Mouse (Mus musculus): Measurements from ENCODE around the gene Atpaf1. TPM values are rescaled to one million over a fixed set of nuclear protein-coding genes. Genes with fewer than 3 reads are reported as not detected.

The Atpaf1 gene
- total RNA-seq, 2 experiments from 2014 or later = 39.2 to 42.3 TPM

DNA sequence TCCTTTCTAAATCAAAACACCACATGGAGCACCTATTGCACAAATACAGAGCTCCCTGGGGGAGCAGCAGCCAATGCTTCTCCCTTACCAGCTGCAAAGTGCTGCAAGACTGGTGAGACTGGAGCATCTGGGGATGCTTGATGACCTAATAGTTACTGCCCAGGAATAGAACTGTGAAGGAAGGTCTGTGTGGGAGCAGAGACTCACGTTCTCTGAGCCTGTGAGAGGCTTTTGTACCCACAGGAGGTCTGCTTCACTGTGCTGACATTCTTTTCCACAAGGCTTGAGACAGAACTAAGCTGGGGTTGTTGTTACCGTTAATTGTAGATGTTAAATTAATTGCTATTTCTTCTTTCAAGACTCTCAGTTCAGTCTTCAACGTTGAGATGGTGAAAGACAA, 6.3 kb downstream of the Atpaf1 start:
- peak; percentile 18 to 28 for DNase-seq (ENCODE audit: low spot score in 2 of 2)
- intact Hi-C loops (cut with DNase I) = no loop called here

DNA sequence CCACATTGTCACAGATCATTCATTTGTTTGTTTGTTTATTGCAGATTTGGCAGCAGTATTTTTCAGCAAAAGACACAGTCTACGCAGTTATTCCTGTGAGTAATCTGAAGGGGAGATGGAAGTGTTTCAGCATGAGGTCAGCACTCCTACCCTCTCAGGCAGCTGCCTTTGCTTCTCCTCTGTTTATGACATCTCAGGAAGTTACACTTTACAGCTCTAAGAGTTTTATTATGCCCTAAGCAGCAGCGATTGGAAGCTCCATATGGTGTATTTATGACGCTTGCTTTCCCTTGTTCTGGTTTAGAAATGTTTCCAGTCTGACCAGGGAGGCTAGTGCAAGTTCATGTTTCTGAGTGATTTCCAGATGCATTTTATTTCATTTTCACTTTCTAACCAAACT, 10.7 kb downstream of the Atpaf1 start:
- intact Hi-C loops (cut with DNase I) = no loop called here
- DNase-seq (ENCODE audit: low spot score in 2 of 2) = no peak

DNA sequence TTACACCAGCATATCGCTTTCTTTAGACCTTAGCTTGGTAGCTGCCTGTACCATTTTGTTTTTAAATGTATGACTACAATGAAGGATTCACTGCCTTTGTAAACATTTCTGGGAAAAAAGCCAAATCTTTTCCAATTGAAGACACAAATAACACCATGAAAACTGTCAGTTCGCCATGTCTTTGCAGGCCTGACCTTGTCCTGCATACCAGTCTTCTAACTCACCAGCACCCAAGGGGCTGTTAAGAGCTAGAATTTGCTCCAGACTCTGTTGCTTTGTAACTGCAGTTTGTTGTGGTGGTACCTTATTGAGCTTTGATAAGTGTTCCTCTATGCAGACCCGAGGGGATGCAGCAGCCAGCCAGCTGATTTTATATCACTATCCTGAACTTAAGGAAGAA, 15.4 kb downstream of the Atpaf1 start:
- DNase-seq (ENCODE audit: low spot score in 2 of 2) = no peak

DNA sequence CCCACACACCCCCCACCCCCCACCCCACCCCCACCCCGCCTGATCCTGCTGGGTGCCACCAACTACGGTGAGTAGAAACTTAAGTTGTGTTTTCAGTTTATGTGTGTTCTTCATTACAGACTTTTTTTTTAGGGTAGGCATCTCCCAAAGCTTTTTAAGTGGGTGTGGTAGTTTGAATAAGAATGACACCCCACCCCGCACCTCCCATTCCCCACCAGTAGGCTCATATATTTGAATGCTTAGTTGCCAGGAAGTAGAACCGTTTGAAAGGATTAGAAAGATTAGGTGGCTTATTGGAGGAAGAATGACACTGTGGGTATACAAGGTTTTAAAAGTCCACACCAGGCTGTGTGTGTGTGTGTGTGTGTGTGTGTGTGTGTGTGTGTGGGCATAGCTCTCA, 27.7 kb downstream of the Atpaf1 start:
- no peak for DNase-seq (ENCODE audit: low spot score in 2 of 2)
- intact Hi-C loops (cut with DNase I) = no loop called here

More for the DNA sequence above, 15.4 kb downstream of the Atpaf1 start:
- intact Hi-C loops (cut with DNase I) = no loop called here

GRCm38 (mm10) chr4:115815606-115816005, 31.0 kb downstream of the Atpaf1 start:
- intact Hi-C loops (cut with DNase I) = no loop called here
- DNase-seq (ENCODE audit: low spot score in 2 of 2) = no peak

DNA sequence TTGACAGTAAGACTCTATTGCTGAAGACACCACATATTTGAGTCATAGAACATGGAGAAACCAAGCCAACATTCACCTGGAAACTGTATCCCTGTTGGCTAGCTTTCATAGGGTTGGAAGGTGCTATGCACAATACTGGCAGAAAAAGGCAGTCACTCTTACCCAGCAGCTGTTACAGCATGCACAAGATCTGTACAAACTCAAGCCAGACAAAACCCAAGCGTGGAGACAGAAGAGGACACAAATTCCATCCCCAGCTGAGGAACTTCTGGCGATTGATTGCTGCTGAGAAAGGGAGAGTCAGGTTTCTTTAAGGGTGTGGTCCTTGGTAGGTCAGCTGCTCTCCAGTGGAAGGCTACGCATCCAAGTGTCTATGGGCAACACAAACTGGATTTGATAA, 35.6 kb downstream of the Atpaf1 start:
- intact Hi-C loops (cut with DNase I) = no loop called here
- DNase-seq (ENCODE audit: low spot score in 2 of 2) = no peak

- no peak for DNase-seq (ENCODE audit: low spot score in 2 of 2)
These were observed 36.3 kb downstream of the Atpaf1 start for GRCm38 (mm10) chr4:115820944-115821343.

GRCm38 (mm10) chr4:115821431-115821830, 36.8 kb downstream of the Atpaf1 start:
- intact Hi-C loops (cut with DNase I) = no loop called here

More at GRCm38 (mm10) chr4:115820944-115821343, 36.3 kb downstream of the Atpaf1 start:
- intact Hi-C loops (cut with DNase I) = no loop called here

GRCm38 (mm10) chr4:115821928-115822327, 37.3 kb downstream of the Atpaf1 start:
- intact Hi-C loops (cut with DNase I) = no loop called here
- no peak for DNase-seq (ENCODE audit: low spot score in 2 of 2)

More at GRCm38 (mm10) chr4:115821431-115821830, 36.8 kb downstream of the Atpaf1 start:
- DNase-seq (ENCODE audit: low spot score in 2 of 2) = no peak

DNA sequence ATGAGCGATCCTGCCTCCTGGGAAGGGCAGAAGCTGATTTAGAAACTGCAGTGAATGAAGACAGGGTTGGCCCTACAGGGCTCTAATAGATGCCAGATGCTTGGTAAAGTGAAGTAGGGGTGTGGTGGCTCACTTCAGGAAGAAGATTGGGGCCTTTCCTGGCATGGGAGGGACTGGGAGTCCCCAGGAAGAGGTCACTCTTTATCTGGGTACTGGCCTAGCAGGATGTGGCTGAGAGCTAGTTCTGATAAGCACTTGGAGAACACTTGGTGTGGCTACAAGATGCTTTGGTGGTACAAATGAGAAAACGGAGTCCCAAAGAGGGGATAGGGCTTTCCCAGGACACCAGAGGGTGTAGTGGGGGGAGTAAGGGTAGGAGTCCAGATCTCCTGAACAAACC, 39.6 kb downstream of the Atpaf1 start:
- intact Hi-C loops (cut with DNase I) = no loop called here
- no peak for DNase-seq (ENCODE audit: low spot score in 2 of 2)

DNA sequence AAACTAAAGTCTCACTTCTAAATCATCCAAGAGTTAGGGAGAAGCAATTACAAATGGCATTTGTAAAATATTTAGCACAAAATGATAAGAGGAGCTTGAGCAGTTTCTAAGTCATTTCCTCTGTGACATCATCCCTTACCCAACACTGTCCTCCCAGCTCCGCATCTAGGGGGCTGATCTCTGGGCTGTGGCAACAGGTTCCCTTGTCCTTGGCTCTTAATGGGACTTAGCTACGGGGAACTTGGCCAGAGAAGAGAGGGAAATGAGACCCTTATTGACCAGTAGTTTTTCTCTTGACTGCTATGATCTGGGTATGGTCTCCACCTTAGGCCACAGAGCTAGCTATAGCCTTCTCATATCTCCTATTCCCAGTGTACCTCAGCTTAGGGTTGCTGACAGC, 40.7 kb downstream of the Atpaf1 start:
- intact Hi-C loops (cut with DNase I) = no loop called here
- DNase-seq (ENCODE audit: low spot score in 2 of 2) = no peak

GRCm38 (mm10) chr4:115827066-115827465, 42.5 kb downstream of the Atpaf1 start:
- DNase-seq (ENCODE audit: low spot score in 2 of 2) = no peak
- intact Hi-C loops (cut with DNase I) = no loop called here

- intact Hi-C loops (cut with DNase I) = no loop called here
- DNase-seq (ENCODE audit: low spot score in 2 of 2) = no peak
These were observed 42.9 kb downstream of the Atpaf1 start for GRCm38 (mm10) chr4:115827535-115827887.

DNA sequence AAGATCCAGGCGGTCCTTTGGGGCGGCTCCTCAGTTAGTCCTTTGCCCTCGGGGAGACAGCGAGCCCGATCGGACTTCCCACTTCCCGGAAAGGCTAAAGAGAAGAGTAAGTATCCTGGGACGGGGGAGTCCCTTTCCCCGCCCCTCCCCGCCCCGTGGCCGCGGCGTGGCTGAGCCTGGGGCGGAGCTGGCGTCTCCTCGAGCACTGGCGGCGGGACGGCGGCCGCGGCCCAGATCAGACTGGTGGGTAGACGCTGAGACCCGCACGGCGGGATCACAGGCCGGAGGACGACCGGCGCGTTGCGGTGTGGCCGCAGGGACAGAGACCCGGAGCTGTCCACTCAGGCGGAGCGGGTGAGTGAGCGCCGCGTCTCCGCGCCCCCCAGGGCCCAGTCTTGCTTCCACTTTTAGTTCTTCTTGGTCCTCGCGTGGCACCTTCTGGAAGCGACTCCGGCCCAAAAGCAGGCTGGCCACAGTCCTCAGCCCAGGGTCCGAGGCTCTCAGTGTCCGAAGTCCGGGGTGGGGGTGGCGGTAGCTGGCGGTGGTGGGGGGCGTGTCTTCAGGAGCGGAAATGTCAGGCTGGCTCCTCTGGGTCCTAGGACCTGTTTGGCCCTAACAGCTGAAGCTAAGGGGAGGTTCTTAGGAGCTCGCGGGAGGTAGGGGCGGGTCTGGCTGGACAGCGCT, 43.4 kb downstream of the Atpaf1 start, which contains the start of gene Mob3c:
TSS of gene Mob3c (plus strand) at position 205 of the 684 bp plus-strand sequence.
- peak in 1 of 2 experiments; percentile 53 for DNase-seq (ENCODE audit: low spot score in 2 of 2)
- intact Hi-C loops (cut with DNase I) = no loop called here

DNA sequence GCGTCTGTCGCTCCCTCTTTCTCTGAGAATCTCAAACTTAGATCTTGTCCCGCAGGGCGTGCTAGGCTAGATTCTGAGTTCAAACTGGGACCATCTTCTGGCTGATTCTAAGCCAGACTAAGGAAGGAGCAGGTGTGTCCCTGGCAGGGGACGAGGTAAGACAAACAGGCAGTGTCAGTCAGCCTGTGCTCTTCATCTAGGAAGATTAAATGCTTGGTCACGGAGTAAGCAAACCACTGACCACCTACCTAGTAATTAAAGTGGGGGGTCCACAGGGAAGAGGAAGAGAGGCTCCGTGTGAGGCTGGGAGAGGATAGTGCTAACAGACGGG, 43.9 kb downstream of the Atpaf1 start:
- DNase-seq (ENCODE audit: low spot score in 2 of 2) = no peak
- intact Hi-C loops (cut with DNase I) = no loop called here

DNA sequence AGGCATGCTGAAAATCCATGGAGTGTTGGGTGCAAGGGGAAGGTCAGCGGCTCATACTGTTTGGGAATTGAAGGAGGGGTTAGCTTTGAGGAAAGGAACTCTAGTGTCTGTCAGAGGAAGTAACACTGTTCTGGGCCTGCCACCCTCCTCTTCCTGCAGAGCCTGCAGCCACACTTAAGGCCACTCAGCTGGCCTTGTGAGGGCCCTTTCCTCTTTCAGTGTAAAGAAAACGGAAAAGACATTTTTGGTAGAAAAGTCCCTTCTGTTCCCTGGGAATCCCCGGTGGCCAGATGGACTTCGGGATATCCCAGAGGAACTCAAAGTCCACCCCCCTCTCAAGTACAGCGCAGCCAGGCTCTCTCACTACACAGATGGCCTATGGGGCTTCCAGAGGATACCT, 45.9 kb downstream of the Atpaf1 start:
- no peak for DNase-seq (ENCODE audit: low spot score in 2 of 2)
- intact Hi-C loops (cut with DNase I) = no loop called here

DNA sequence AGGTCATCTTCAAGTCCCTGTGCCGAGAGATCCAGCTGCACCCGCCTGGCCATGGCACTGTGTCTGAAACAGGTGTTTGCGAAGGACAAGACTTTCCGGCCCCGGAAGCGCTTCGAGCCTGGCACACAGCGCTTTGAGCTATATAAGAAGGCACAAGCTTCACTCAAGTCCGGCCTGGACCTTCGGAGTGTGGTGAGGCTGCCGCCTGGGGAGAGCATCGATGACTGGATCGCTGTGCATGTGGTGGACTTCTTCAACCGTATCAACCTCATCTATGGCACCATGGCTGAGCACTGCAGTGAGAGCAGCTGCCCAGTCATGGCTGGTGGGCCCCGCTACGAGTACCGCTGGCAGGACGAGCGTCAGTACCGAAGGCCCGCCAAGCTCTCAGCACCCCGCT, 46.6 kb downstream of the Atpaf1 start:
- intact Hi-C loops (cut with DNase I) = no loop called here
- no peak for DNase-seq (ENCODE audit: low spot score in 2 of 2)

DNA sequence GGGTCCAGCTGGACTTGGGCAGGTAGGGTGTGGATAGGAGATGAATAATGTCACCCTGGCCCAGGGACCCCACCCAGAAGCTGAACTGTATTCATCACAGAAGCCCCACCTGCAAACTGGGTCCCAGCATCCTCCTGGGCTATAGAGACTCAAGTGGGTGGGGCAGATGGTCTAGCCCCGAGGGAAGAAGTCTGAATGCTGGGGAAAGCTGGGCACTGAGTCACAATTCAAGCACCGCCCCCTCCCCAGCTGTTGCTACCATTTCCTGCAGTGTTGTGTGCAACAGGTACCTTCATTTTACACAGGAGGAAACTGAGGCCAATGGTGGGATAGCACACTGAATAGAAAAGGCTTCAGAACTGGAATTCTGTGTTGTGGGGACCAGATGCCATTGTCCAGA, 47.4 kb downstream of the Atpaf1 start:
- intact Hi-C loops (cut with DNase I) = no loop called here

DNA sequence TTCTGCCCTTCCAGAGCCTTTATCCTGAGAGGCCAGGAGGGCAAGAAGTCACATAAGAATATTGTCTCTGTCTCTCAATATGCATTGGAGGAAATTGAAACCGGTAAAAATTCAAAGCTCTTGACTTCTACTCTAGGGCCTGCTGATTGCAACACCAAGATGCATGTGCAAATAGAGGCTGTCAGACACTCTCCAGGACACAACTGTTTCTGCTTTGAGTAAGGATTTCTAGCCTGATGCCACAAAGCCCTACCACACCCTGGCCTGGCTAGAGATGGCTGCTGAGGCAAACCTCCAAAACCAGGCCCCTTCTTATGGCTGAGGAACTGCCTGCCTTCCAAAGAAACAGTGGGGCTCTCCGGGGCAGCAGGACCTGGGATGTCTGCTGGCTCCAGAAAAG, 51.0 kb downstream of the Atpaf1 start:
- intact Hi-C loops (cut with DNase I) = no loop called here
- no peak for DNase-seq (ENCODE audit: low spot score in 2 of 2)

More for the DNA sequence above, 47.4 kb downstream of the Atpaf1 start:
- no peak for DNase-seq (ENCODE audit: low spot score in 2 of 2)

- intact Hi-C loops (cut with DNase I) = no loop called here
- DNase-seq (ENCODE audit: low spot score in 2 of 2) = no peak
These were observed 53.6 kb downstream of the Atpaf1 start for GRCm38 (mm10) chr4:115838196-115838595.

GRCm38 (mm10) chr4:115838696-115839641, 54.4 kb downstream of the Atpaf1 start, which contains the start of gene Mknk1:
Mknk1 (plus strand) TSS chr4:115839198.
- intact Hi-C loops (cut with DNase I) = no loop called here
- peak; percentile 94 for DNase-seq (ENCODE audit: low spot score in 2 of 2)
